Mouse (Mus musculus): ENCODE measurements around the gene Fam214b. TPM values are rescaled to one million over a fixed set of nuclear protein-coding genes. Genes with fewer than 3 reads are reported as not detected.
A peak's percentile ranks its signal among the peaks of the same experiment; 100 is the strongest.

Gene Fam214b
- polyA plus RNA-seq, 2 experiments from 2014 or later: 1.5 to 2.3 TPM

GRCm38 (mm10) chr4:43038567-43039495, 7.2 kb downstream of the Fam214b start:
- no peak for ATAC-seq

DNA sequence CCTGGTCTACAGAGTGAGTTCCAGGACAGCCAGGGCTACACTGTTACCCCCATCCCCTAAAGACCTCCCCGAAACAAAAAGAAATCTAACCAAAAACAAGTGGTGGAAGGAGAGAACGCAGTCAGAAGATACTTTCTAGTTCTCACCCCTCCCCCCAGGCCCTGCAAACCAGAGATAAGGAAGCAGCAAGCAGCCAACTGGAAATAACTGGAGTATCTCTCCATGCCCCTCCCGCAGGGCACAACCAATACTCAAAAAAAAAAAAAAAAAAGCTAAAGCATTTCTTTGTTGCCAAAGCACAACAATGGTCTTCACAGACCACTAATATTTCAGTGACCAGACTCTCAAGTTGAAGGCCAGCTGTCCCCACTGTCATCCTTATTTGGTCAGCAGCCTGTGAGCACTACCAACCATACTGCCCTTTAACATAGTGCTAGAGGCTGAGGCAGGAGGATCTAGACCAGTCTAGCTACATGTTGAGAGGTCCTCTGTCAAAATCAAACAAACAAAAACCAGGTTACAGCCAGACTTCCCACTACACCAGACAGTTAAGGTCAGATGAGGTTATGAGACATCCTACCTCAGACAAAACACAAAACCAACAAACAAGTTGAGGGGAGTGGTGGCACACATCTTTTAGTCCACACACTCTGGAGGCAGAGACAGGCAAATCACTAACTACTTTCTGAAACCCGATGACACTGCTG, 8.0 kb downstream of the Fam214b start:
- ATAC-seq: no peak

GRCm38 (mm10) chr4:43036356-43036755, 9.7 kb downstream of the Fam214b start:
- no peak for ATAC-seq

DNA sequence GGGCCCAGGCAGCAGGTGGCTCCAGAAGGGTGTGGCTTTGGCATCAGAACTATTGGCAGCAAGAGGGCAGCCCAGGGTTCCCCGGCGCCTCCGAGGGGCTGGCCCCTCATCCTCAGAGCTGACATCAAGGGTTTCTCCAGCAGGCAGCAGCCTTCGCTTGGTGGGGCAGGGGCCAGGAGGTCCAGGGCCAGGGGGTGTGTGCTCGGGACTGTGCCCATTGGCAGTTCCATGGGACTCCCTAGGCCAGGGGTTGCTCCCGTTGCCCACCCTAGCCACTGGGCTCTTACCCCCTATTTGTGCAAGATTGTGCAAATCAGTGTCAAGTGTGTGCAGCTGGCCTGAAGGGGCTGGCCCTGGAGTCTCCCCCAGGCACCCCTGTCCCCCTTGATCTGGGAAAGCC, 10.2 kb downstream of the Fam214b start:
- ATAC-seq: no peak

- ATAC-seq: no peak
These were observed 12.5 kb downstream of the Fam214b start for GRCm38 (mm10) chr4:43033481-43033880.

GRCm38 (mm10) chr4:43032501-43032900, 13.5 kb downstream of the Fam214b start:
- no peak for ATAC-seq

DNA sequence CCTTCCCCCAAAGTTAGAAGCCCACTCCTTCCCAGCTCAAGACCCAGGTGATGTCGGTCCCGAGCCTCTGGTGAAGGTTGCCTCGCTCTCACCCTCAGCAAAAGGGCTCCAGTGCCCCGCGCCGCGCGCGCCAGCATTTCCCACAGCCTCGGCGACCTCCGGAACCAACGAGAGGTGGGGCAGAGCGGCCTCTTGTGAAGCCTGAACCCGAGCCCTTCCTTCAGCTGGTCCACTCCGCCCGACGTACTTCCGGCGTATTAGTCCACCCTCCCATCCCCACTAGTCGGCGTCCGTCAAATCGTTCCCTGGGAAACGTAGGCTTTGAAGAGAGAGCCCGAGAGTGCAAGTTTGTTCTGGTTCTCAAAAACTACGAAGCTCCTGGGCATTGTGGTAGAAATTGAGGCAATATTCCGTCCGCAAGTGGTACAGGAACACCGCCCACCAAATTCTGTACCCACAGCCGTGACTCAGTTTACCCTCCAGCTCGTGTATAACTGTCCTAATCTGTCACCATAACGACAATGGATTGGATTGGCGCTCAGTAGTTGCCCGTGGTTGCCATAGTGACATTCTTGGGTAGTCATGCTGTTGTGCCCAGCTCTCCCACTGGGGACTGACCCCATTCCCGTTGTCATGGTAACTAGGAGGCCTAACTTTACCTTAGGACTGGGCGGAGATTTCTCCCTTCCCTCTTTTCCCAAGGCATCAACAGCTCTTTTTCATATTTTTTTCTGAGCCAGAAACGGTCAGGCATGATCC, 14.6 kb downstream of the Fam214b start, which contains the start of gene Stoml2:
Gene Stoml2 (minus strand): TSS at position 474 of the 759 bp plus-strand sequence.
- peak; percentile 96 for ATAC-seq

GRCm38 (mm10) chr4:43030780-43031230, 15.2 kb downstream of the Fam214b start:
- ATAC-seq: peak; percentile 44

- no peak for ATAC-seq
These were observed 15.7 kb downstream of the Fam214b start for GRCm38 (mm10) chr4:43030352-43030751.

- no peak for ATAC-seq
These were observed 16.3 kb downstream of the Fam214b start for GRCm38 (mm10) chr4:43029749-43030148.

- no peak for ATAC-seq
These were observed 16.9 kb downstream of the Fam214b start for GRCm38 (mm10) chr4:43029121-43029520.

GRCm38 (mm10) chr4:43025084-43025960, 20.7 kb downstream of the Fam214b start, which contains the start of gene Pigo:
Pigo (minus strand) TSS chr4:43025819.
- peak; percentile 95 for ATAC-seq

GRCm38 (mm10) chr4:43024673-43025072, 21.3 kb downstream of the Fam214b start:
- ATAC-seq: no peak

- ATAC-seq: no peak
These were observed 24.7 kb downstream of the Fam214b start for GRCm38 (mm10) chr4:43021341-43021740.

- no peak for ATAC-seq
These were observed 25.1 kb downstream of the Fam214b start for GRCm38 (mm10) chr4:43020876-43021275.

DNA sequence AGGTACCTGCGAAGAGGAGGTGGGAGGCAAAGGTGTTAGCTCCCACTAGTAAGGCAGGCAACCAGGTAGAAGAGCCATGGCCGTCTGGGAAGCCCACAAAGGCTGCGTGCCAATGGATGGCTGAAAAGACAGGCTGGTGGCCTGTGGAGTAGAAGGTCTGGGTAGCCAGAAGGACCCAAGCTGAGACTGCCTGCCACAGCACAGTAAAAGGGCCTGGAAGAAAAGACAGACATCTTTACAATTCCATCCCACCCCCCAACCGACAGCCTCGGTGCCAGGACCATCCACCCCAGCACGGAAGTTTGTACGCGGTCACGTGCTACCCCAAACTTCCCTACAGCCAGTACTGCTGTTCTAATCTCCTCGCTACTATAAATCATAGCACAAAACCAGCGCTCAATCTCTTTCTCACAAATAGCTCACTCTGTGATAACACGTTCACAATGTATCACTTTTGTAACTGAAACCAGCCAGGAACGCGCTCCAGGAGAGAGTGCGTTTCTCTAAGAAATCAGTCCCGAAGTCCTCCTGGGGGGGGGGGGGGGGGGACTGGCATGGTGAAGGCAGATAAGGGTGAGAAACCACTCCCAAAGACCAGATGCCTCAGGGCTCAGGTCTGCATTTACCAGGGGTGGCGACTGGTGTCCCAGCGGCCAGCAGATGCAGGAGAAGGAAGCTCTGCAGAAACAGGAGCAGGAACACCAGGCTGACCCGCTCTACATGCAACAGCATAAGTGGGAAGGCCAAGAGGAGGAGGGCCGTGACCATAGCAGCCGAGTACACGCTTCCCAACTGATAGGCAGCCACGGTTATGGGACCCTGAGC, 26.2 kb downstream of the Fam214b start:
- no peak for ATAC-seq

- ATAC-seq: no peak
These were observed 26.8 kb downstream of the Fam214b start for GRCm38 (mm10) chr4:43019176-43019575.

DNA sequence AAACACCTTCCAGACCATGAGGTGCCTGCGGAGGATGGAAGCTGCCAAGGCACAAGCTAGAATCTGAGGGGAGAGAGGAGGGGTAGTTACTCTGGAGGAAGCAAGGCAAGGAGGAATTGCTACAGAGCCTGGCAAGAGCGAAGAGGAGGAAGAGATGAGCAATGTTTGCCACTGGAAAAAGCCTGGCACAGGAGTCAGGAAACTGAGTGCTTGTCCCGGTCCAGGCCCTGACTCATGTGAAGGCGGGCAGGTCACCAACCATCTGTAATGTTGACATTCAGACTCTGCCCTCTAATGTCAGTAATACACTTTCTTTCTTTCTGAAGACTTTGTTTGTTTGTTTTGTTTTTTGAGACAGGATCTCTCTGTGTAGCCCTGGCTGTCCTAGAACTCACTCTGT, 27.9 kb downstream of the Fam214b start:
- ATAC-seq: no peak

- ATAC-seq: no peak
These were observed 33.9 kb downstream of the Fam214b start for GRCm38 (mm10) chr4:43012091-43012490.

GRCm38 (mm10) chr4:43010161-43011038, 35.6 kb downstream of the Fam214b start, which contains the start of gene Fancg:
Fancg (minus strand) TSS chr4:43010506.
- ATAC-seq: peak; percentile 92
